Mouse (Mus musculus) heart, embryonic 10.5 days (tissue): Measurements from ENCODE around the gene Gm17604. TPM values are rescaled to one million over a fixed set of nuclear protein-coding genes. Genes with fewer than 3 reads are reported as not detected.
A peak's percentile ranks its signal among the peaks of the same experiment; 100 is the strongest.

Experiments used
- DNase-seq: peaks from one replicate; pipeline ENCODE4 v3.0.0-alpha.2; 2017; ENCODE audit warnings: low spot score
- H3K27ac ChIP-seq: fragments of 300-500 bp; sonication (generic); 2 replicates; pipeline ENCODE4 v1.5.1; 2016; ENCODE audit warnings: mild to moderate bottlenecking
- H3K27me3 ChIP-seq: fragments of 300-500 bp; sonication (generic); 2 replicates; pipeline ENCODE4 v1.6.1; 2016; ENCODE audit warnings: mild to moderate bottlenecking; ENCODE audit not compliant: poor library complexity, insufficient read depth, severe bottlenecking
- H3K36me3 ChIP-seq: fragments of 300-500 bp; sonication (generic); 2 replicates; pipeline ENCODE4 v1.6.1; 2016; ENCODE audit warnings: mild to moderate bottlenecking, moderate library complexity
- H3K4me1 ChIP-seq: fragments of 300-500 bp; sonication (generic); 2 replicates; pipeline ENCODE4 v1.6.1; 2016; ENCODE audit warnings: mild to moderate bottlenecking
- H3K4me3 ChIP-seq: fragments of 300-500 bp; sonication (generic); 2 replicates; pipeline ENCODE4 v1.5.1; 2016; ENCODE audit warnings: mild to moderate bottlenecking, moderate library complexity
- H3K9me3 ChIP-seq: fragments of 300-500 bp; sonication (generic); 2 replicates; pipeline ENCODE4 v1.6.1; 2016; ENCODE audit warnings: mild to moderate bottlenecking, moderate library complexity
- WGBS: fragments of 180-500 bp; shearing (Covaris S2); methylation state at CpG from one replicate; pipeline ENCODE4 v1.1.7; 2016; 5-methylcytosine and 5-hydroxymethylcytosine counted together
- polyA plus RNA-seq: library from polyadenylated mRNA; unstranded; fragments of >200 nt; fragmentation: Nextera tagmentation; extraction: Ambion mirVana; gene quantifications from 2 replicates; pipeline ENCODE4 v1.2.1, GENCODE M21; 2016

Gm17604 gene
- polyA plus RNA-seq, result not detected in 2 replicates

DNA sequence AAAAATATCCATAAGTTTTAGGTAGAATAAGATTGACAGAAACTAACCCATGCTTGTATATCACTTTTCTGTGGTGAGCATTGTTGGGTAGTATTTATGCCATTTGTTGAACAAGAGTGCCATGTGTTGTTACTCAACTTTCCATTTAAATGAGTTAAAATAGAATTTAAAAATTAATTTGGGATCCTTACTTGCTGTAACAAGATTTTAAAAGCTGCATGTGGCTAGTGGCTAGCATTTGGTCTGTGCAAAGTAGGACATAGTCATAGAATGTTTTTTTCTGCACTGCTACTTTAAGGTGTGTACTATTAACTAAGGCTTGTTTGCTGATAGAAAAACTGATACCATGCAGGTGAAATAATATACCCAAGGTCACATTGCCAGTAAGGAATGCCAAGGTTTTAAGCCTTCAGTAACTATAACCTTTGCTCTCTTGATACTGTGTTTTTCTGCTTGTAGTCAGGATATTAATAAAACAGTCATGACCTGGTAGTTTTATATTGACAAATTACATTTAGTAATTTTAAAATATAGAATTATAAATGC lies at the start of gene Gm17604:
TSS of gene Gm17604 (minus strand) at position 51 of the 546 bp plus-strand sequence.
- Histone ChIP-seq H3K9me3 (no peaks in the 10 kb centered on the region), H3K4me1 (no peaks in the 10 kb centered on the region), H3K4me3 (no peak within 1 kb of the TSS), H3K27me3 (0 out of 2 replicates have a peak, but pooled peaks cover 6% of the 10 kb centered on the region), H3K27ac (no peak within 1 kb of the TSS), H3K36me3 (no peaks in the 10 kb centered on the region)
- no peak for DNase-seq

- H3K4me3 ChIP-seq, result no peak overlapping the region
- 73% methylated on average over 1 of the region's 1 CpGs for WGBS
- DNase-seq, result no peak
- H3K9me3 ChIP-seq, result no peaks in the 10 kb centered on the region
- no peaks in the 10 kb centered on the region for H3K27me3 ChIP-seq
- H3K27ac ChIP-seq, result no peak overlapping the region
- no peaks in the 10 kb centered on the region for H3K36me3 ChIP-seq
- H3K4me1 ChIP-seq, result no peaks in the 10 kb centered on the region
Observed at GRCm38 (mm10) chrX:165049929-165050328, 45.3 kb upstream of the Gm17604 start.

DNA sequence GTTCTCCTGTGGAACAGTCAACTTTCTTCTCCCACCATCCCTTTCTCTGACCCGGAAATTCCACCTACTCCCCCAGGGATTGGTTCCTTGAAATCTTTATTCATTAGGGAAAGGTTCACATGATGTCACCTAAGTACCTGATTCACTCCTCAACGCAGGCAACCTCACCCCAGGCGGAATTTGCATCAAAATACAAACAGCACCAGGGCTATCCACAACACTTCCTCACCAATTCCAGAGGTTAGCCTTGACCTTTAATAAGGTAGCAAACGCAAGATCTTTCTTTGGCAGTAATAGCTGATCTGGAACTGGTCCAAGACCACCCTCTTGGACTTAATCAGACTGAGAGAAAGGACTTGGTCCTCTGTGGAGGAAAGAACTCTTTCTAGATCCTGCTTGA lies 1.5 kb downstream of the Gm17604 start:
- no peaks in the 10 kb centered on the region for H3K9me3 ChIP-seq
- DNase-seq, result no peak
- no peak overlapping the region for H3K4me3 ChIP-seq
- 32% methylated on average over 4 of the region's 4 CpGs for WGBS
- H3K4me1 ChIP-seq, result no peaks in the 10 kb centered on the region
- 0 out of 2 replicates have a peak, but pooled peaks cover 6% of the 10 kb centered on the region for H3K27me3 ChIP-seq
- H3K36me3 ChIP-seq, result no peaks in the 10 kb centered on the region
- H3K27ac ChIP-seq, result no peak overlapping the region

DNA sequence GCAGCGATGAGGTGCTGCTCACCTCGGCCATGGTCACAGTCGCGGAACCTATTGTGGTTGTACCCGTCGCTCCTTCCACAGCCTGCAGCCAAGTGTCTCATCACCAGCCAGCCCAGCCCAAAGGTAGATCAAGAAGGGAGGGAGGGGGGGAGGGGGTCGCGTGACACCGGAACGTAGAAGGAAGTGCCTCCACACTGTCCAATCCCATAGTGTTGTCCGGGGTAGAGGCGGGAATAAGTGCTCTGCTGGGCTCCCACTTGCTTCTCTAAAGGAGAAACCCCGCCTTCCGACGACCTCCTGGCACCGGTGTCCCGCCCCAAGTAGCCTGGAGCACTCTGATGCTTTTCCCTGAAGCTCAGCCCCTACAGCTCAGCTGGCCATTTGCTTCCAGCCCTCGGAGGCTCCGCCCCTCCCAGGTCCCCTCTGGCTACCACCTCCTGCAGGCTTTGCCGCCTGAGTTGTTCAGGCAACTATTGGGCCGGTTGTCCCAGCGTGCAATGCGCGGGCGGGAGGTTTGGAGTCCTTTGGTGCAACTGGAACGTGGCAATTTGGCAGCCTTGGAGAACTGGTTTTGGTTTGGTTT lies 24.3 kb downstream of the Gm17604 start, which contains the start of the genes Mospd2 and Fancb:
TSS of gene Mospd2 (minus strand) at position 183 of the 583 bp plus-strand sequence.
TSS of gene Fancb (plus strand) at position 400 of the 583 bp plus-strand sequence.
- Histone ChIP-seq H3K4me3 (peak within 1 kb of the TSS; percentile 64), H3K27ac (peak within 1 kb of the TSS; percentile 81), H3K9me3 (no peaks in the 10 kb centered on the region)

DNA sequence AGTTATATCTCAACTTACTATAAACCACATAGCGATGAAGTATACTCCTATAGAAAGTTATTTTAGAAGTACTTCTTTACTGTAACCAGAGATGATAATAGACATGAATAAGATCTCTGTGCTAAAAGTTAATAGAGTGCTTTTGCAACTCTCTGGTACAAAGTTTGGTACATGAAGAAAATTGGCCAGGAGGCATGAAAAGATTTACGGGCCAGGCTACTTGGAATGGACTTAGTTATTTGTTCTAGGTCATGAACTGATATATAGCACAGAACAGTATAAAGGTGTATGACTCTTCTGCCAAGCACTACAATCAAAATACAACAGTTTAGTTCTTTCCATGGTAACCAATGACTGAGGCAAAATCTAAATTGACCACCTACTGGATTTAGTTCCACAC lies 25.8 kb downstream of the Gm17604 start:
- no peaks in the 10 kb centered on the region for H3K9me3 ChIP-seq
- no peak overlapping the region for H3K27ac ChIP-seq
- H3K36me3 ChIP-seq, result no peaks in the 10 kb centered on the region
- H3K27me3 ChIP-seq, result no peaks in the 10 kb centered on the region
- H3K4me1 ChIP-seq, result no peaks in the 10 kb centered on the region
- WGBS, result 93% methylated on average over 2 of the region's 2 CpGs
- no peak overlapping the region for H3K4me3 ChIP-seq
- DNase-seq, result no peak

More for the DNA sequence above, 24.3 kb downstream of the Gm17604 start, which contains the start of the genes Mospd2 and Fancb:
- WGBS, result 9% methylated on average over 25 of the region's 26 CpGs
- no peaks in the 10 kb centered on the region for H3K36me3 ChIP-seq
- DNase-seq, result peak; percentile 97
- H3K4me1 ChIP-seq, result no peaks in the 10 kb centered on the region
- H3K27me3 ChIP-seq, result no peaks in the 10 kb centered on the region

GRCm38 (mm10) chrX:164971206-164971605 lies 33.4 kb downstream of the Gm17604 start:
- H3K4me1 ChIP-seq, result no peaks in the 10 kb centered on the region
- no peak overlapping the region for H3K4me3 ChIP-seq
- H3K27ac ChIP-seq, result no peak overlapping the region
- no peaks in the 10 kb centered on the region for H3K36me3 ChIP-seq
- 74% methylated on average over 3 of the region's 3 CpGs for WGBS
- DNase-seq, result no peak
- no peaks in the 10 kb centered on the region for H3K27me3 ChIP-seq
- H3K9me3 ChIP-seq, result no peaks in the 10 kb centered on the region

GRCm38 (mm10) chrX:164965750-164966448 lies 38.7 kb downstream of the Gm17604 start:
- Histone ChIP-seq H3K4me3 (no peak overlapping the region), H3K27ac (no peak overlapping the region), H3K9me3 (no peaks in the 10 kb centered on the region), H3K36me3 (peaks cover 4% of the 10 kb centered on the region; the same call in 1 of the 2 replicates), H3K27me3 (no peaks in the 10 kb centered on the region), H3K4me1 (no peaks in the 10 kb centered on the region)
- no peak for DNase-seq
- 83% methylated on average over 3 of the region's 3 CpGs for WGBS

Other genes with a start within 250 kb of the Gm17604 start
- 10.9 and 11.4 TPM in 2 replicates for gene Mospd2, start 24.5 kb downstream of the Gm17604 start, polyA plus RNA-seq
- 8.7 and 8.9 TPM in 2 replicates for gene Fancb, start 24.2 kb downstream of the Gm17604 start, polyA plus RNA-seq